Mouse (Mus musculus): ENCODE measurements around the gene Cacnb1. TPM values are rescaled to one million over a fixed set of nuclear protein-coding genes. Genes with fewer than 3 reads are reported as not detected.

The Cacnb1 gene
- polyA plus RNA-seq, 1 experiment from 2014 or later, result 5.1 TPM

DNA sequence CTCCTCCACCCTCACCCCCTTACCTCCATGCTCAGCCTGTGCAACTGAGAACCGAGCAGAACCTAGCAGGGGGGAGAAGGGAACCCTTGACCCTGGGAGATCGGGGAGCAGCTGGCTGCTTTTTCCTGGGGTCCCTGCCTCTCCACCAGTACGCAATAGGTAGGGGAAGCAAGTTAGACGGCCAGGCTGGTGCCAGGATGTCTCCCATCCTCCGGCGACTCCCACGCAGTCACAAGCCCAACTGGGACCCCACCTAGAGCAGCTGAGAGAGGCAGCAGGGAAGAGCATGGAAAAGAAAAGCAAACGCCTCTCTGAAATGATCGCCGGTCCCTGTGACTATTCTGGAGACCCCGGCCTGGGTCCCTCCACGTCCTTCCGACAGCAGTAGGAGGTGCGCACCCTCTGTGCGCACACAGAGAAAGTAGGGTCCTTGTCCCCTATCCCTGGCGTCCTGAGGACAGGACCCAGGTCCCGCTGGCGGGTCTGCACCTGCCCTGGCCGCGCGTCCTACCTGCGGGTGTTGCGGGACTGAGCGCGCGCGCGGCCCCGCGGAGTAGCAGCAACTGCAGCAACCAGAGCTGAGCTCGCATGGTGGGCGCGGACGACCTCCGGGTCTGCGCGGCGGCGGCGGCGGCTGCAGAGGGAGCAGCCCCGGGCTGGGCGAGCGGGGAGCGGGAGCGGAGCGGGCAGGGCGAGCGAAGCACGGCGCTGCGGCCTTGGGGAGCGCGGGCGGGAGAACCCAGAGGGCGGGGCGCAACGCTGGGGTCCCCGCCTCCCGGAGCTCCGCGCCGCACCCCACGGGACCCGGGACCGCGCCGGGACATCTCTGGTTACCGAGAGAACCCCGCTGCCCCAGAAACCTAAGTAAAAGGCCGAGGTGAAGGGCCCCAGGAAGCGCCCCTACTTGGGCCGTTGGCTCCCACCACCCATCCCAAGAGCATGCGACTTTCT lies 36.8 kb downstream of the Cacnb1 start, which contains the start of gene Plxdc1:
Gene Plxdc1 (minus strand): TSS at position 718 of the 951 bp plus-strand sequence.
- WGBS, result 2% methylated on average over 69 of the region's 74 CpGs
- no peaks in the 10 kb centered on the region for H3K9me3 ChIP-seq (ENCODE audit: control insufficient read depth, low read length)
- H3K4me2 ChIP-seq (ENCODE audit: low read depth, low read length), result peak within 1 kb of the TSS; percentile 95
- peaks cover 15% of the 10 kb centered on the region for H3K4me1 ChIP-seq (ENCODE audit: control insufficient read depth, insufficient read depth, low read length)
- no peak for ATAC-seq
- H3K27ac ChIP-seq (ENCODE audit: low read length), result no peak within 1 kb of the TSS
- peak within 1 kb of the TSS; percentile 68 for H3K9ac ChIP-seq (ENCODE audit: low read depth, low read length)
- H3K27me3 ChIP-seq (replicated peaks; ENCODE audit: control insufficient read depth, insufficient read depth, low read length), result peaks cover 18% of the 10 kb centered on the region
- H3K36me3 ChIP-seq (ENCODE audit: control insufficient read depth, insufficient read depth, low read length), result no peaks in the 10 kb centered on the region
- peak within 1 kb of the TSS; percentile 92 for H3K4me3 ChIP-seq (ENCODE audit: low read length)

DNA sequence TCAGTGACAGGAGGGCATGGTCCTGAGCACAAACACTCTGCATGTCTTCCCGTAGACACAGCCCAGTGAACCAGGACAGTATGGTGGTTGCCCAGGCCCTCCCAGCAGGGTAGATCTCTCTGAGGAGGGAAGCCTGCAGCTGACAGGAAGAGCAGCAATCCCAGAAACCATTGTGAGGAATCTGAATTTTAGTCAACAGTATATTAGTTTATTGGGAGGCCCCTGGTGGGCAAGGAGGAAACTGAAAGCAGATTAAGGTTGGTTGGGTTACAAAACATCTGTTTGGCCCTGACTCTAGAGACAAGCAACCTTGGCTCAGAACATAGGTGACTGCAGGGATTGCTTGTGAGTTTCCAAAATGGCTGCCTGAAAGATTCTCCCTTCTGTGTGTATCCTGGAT lies 38.9 kb downstream of the Cacnb1 start:
- Histone ChIP-seq H3K9ac (ENCODE audit: low read depth, low read length) (no peak overlapping the region), H3K27me3 (replicated peaks; ENCODE audit: control insufficient read depth, insufficient read depth, low read length) (peaks cover 18% of the 10 kb centered on the region), H3K36me3 (ENCODE audit: control insufficient read depth, insufficient read depth, low read length) (no peaks in the 10 kb centered on the region), H3K9me3 (ENCODE audit: control insufficient read depth, low read length) (no peaks in the 10 kb centered on the region), H3K4me1 (ENCODE audit: control insufficient read depth, insufficient read depth, low read length) (peaks cover 7% of the 10 kb centered on the region), H3K27ac (ENCODE audit: low read length) (no peak overlapping the region), H3K4me2 (ENCODE audit: low read depth, low read length) (no peak overlapping the region), H3K4me3 (ENCODE audit: low read length) (no peak overlapping the region)
- WGBS, result 72% methylated on average over 1 of the region's 1 CpGs
- ATAC-seq, result no peak

DNA sequence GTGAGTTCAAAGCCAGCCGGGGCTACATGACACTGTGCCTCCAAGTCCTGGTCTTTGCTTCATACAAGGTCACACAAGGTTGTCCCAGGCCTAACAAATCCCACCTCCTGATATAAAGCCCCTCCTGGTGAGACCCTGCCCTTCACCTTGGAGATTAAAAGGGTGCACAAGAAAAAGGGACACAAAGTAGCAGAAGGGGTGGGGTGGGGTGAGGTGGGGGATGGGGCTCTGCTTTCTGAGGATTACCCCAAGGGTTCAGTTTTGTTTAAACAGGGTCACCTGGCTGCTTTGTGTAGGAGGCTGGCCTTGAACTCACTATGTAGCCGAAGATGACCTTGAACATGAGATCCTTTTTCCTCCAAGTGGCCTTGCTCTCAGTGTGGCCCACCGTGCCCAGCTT lies 39.3 kb downstream of the Cacnb1 start:
- no peaks in the 10 kb centered on the region for H3K36me3 ChIP-seq (ENCODE audit: control insufficient read depth, insufficient read depth, low read length)
- H3K4me2 ChIP-seq (ENCODE audit: low read depth, low read length), result no peak overlapping the region
- ATAC-seq, result no peak
- peaks cover 18% of the 10 kb centered on the region for H3K27me3 ChIP-seq (replicated peaks; ENCODE audit: control insufficient read depth, insufficient read depth, low read length)
- H3K4me1 ChIP-seq (ENCODE audit: control insufficient read depth, insufficient read depth, low read length), result peaks cover 7% of the 10 kb centered on the region
- H3K9me3 ChIP-seq (ENCODE audit: control insufficient read depth, low read length), result no peaks in the 10 kb centered on the region
- H3K27ac ChIP-seq (ENCODE audit: low read length), result no peak overlapping the region
- WGBS, result 79% methylated on average over 3 of the region's 3 CpGs
- H3K9ac ChIP-seq (ENCODE audit: low read depth, low read length), result no peak overlapping the region
- H3K4me3 ChIP-seq (ENCODE audit: low read length), result no peak overlapping the region

DNA sequence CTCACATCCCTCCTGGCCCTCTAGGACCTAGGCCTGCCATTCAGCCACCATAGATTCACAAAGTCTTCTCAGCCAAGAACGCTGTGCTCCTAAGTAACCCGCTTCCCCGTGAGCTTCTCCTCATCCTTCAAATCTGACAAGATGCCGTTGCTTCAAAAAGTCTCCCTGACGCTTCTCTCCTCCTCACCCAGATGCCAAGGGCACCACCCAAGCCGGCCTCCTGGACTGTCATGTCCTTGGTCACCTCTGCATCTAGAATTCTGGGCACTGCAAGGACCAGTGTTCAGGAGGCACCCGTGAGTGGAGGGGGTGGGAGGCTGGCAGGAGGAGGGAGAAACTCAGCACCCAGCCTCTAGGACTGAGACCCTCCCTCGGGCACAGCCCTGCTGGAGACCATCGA lies 40.1 kb downstream of the Cacnb1 start:
- H3K9me3 ChIP-seq (ENCODE audit: control insufficient read depth, low read length), result no peaks in the 10 kb centered on the region
- H3K27me3 ChIP-seq (replicated peaks; ENCODE audit: control insufficient read depth, insufficient read depth, low read length), result peaks cover 18% of the 10 kb centered on the region
- H3K4me2 ChIP-seq (ENCODE audit: low read depth, low read length), result no peak overlapping the region
- no peak overlapping the region for H3K9ac ChIP-seq (ENCODE audit: low read depth, low read length)
- no peak overlapping the region for H3K27ac ChIP-seq (ENCODE audit: low read length)
- no peak for ATAC-seq
- H3K36me3 ChIP-seq (ENCODE audit: control insufficient read depth, insufficient read depth, low read length), result no peaks in the 10 kb centered on the region
- no peak overlapping the region for H3K4me3 ChIP-seq (ENCODE audit: low read length)
- WGBS, result 82% methylated on average over 9 of the region's 9 CpGs
- H3K4me1 ChIP-seq (ENCODE audit: control insufficient read depth, insufficient read depth, low read length), result peaks cover 7% of the 10 kb centered on the region

DNA sequence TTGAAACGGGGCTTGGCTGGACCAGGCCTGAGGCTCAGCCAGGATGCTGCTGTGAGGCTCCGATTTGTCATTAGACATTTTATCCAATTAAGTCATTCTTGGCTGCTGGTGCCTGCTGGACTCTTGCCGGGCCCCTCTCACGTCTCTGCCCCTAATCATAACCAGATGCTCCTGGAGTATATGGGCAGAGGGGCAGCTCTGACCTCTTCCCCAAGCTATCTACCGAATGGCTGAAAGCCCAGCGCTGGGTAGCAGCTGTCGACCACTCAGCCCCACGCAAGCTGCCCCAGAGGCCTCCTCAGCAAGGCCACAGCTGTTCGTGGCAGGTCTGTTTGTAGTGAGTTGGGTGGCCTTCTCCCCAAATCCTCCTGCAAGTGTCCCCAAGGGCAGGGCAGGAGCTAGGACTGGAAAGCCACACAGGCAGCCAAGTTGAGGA lies 42.3 kb downstream of the Cacnb1 start:
- no peak overlapping the region for H3K27ac ChIP-seq (ENCODE audit: low read length)
- no peak for ATAC-seq
- no peak overlapping the region for H3K4me2 ChIP-seq (ENCODE audit: low read depth, low read length)
- WGBS, result 66% methylated on average over 9 of the region's 9 CpGs
- no peaks in the 10 kb centered on the region for H3K36me3 ChIP-seq (ENCODE audit: control insufficient read depth, insufficient read depth, low read length)
- no peak overlapping the region for H3K4me3 ChIP-seq (ENCODE audit: low read length)
- H3K9me3 ChIP-seq (ENCODE audit: control insufficient read depth, low read length), result no peaks in the 10 kb centered on the region
- H3K4me1 ChIP-seq (ENCODE audit: control insufficient read depth, insufficient read depth, low read length), result no peaks in the 10 kb centered on the region
- H3K9ac ChIP-seq (ENCODE audit: low read depth, low read length), result no peak overlapping the region
- peaks cover 10% of the 10 kb centered on the region for H3K27me3 ChIP-seq (replicated peaks; ENCODE audit: control insufficient read depth, insufficient read depth, low read length)

DNA sequence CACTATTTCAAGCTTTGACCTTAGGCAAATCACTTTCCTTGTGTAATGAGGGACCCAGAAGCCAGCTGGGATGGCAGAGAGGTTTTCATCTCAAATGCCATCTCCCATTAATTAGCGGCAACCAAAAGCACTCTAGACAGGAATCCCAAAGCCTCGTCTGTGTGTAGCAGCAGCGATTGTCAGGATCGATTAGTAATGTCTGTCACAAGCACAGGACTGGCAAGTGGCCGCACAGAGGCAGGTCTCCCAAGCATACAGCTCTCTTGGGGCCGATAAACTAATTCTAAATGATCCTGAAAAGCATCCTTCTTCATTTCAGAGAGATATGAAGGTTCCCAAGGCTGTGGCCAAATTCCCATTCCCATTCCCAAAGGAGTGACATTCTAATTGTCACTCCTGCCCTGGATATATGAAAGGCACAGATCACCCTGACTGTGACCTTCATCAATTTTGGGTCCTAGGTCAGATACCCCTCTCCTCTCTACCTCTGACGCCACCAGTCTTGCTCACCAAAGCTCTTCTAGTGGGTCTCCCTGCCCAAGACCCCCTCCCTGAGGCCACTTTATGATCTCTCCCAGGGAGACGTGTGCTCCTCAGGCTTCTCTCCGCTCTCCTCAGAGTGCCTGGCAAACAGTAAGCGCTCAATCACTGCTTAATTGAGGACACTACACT lies 42.9 kb downstream of the Cacnb1 start:
- no peaks in the 10 kb centered on the region for H3K36me3 ChIP-seq (ENCODE audit: control insufficient read depth, insufficient read depth, low read length)
- no peak for ATAC-seq
- H3K9ac ChIP-seq (ENCODE audit: low read depth, low read length), result no peak overlapping the region
- no peak overlapping the region for H3K4me2 ChIP-seq (ENCODE audit: low read depth, low read length)
- no peak overlapping the region for H3K27ac ChIP-seq (ENCODE audit: low read length)
- no peak overlapping the region for H3K4me3 ChIP-seq (ENCODE audit: low read length)
- H3K4me1 ChIP-seq (ENCODE audit: control insufficient read depth, insufficient read depth, low read length), result no peaks in the 10 kb centered on the region
- no peaks in the 10 kb centered on the region for H3K9me3 ChIP-seq (ENCODE audit: control insufficient read depth, low read length)
- WGBS, result 66% methylated on average over 10 of the region's 10 CpGs
- H3K27me3 ChIP-seq (replicated peaks; ENCODE audit: control insufficient read depth, insufficient read depth, low read length), result 0 out of 2 replicates have a peak, but pooled peaks cover 4% of the 10 kb centered on the region

DNA sequence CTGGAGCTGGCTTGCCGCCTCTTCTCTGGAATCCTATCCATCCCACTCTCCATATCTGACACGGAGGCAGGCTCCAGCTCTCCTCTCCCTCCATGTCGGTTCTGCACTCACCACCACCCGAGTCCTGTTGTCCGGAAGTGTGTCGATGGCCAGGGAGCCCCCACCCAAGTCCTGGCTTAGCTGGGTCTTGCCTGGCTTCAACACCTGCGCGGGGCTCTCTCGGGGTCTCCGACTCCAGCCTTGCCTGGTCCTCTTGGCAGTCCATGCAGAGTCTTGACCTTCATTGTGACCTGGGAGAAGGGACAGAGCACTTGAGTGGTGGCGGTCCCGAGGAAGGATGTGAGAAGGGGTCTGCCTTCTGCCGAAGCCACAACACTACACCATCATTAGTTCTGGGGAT lies 44.4 kb downstream of the Cacnb1 start:
- no peak for ATAC-seq
- Histone ChIP-seq H3K4me1 (ENCODE audit: control insufficient read depth, insufficient read depth, low read length) (no peaks in the 10 kb centered on the region), H3K36me3 (ENCODE audit: control insufficient read depth, insufficient read depth, low read length) (no peaks in the 10 kb centered on the region), H3K27ac (ENCODE audit: low read length) (no peak overlapping the region), H3K4me2 (ENCODE audit: low read depth, low read length) (no peak overlapping the region), H3K9me3 (ENCODE audit: control insufficient read depth, low read length) (no peaks in the 10 kb centered on the region), H3K9ac (ENCODE audit: low read depth, low read length) (no peak overlapping the region), H3K27me3 (replicated peaks; ENCODE audit: control insufficient read depth, insufficient read depth, low read length) (no peaks in the 10 kb centered on the region), H3K4me3 (ENCODE audit: low read length) (no peak overlapping the region)
- 78% methylated on average over 13 of the region's 13 CpGs for WGBS

DNA sequence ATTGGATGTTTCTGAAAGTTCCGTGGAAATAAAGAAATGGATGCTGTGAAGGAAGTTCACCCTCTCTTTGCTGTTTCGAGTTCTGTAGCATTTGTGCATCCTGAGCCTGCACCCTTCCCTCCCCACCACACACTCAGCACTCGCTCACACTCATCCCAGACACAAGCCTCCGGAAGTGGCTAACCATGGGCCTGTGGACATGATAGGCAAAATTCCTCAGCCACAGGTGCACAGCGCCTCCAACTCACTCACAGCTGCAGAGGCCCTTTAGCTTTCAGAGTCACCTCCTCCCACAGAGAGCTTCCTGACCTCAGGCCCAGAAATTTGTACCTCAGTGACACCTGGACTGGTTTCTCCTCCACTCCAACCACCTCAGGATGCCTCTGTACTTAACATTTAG lies 45.0 kb downstream of the Cacnb1 start:
- Histone ChIP-seq H3K27me3 (replicated peaks; ENCODE audit: control insufficient read depth, insufficient read depth, low read length) (no peaks in the 10 kb centered on the region), H3K4me2 (ENCODE audit: low read depth, low read length) (no peak overlapping the region), H3K4me3 (ENCODE audit: low read length) (no peak overlapping the region), H3K36me3 (ENCODE audit: control insufficient read depth, insufficient read depth, low read length) (no peaks in the 10 kb centered on the region), H3K4me1 (ENCODE audit: control insufficient read depth, insufficient read depth, low read length) (no peaks in the 10 kb centered on the region), H3K9ac (ENCODE audit: low read depth, low read length) (no peak overlapping the region), H3K9me3 (ENCODE audit: control insufficient read depth, low read length) (no peaks in the 10 kb centered on the region), H3K27ac (ENCODE audit: low read length) (no peak overlapping the region)
- 84% methylated on average over 5 of the region's 5 CpGs for WGBS
- ATAC-seq, result no peak

DNA sequence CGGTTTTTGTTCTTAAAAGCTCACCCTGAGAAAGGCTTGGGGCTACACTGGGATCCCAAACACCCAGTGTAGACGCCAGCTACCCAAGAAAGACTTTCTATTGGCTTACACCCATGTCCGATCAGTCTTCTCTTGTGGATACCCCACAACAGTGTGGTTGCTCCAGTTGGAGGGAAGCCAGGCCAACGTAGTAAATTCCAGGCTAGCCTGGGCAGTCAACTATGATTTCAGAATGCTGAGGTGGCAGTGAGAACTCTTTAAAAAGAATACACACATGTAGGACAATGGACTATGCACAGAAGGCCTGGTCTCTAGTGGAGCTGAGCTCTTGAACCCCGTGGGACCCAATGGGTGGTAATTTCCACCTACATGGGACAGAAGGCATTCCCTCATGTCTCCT lies 48.1 kb downstream of the Cacnb1 start:
- Histone ChIP-seq H3K9me3 (ENCODE audit: control insufficient read depth, low read length) (no peaks in the 10 kb centered on the region), H3K9ac (ENCODE audit: low read depth, low read length) (no peak overlapping the region), H3K27me3 (replicated peaks; ENCODE audit: control insufficient read depth, insufficient read depth, low read length) (no peaks in the 10 kb centered on the region), H3K36me3 (ENCODE audit: control insufficient read depth, insufficient read depth, low read length) (no peaks in the 10 kb centered on the region), H3K27ac (ENCODE audit: low read length) (no peak overlapping the region), H3K4me1 (ENCODE audit: control insufficient read depth, insufficient read depth, low read length) (0 out of 2 replicates have a peak, but pooled peaks cover 2% of the 10 kb centered on the region), H3K4me2 (ENCODE audit: low read depth, low read length) (no peak overlapping the region), H3K4me3 (ENCODE audit: low read length) (no peak overlapping the region)
- 85% methylated on average over 5 of the region's 5 CpGs for WGBS
- ATAC-seq, result no peak
